Mouse (Mus musculus): ENCODE results near the gene F11r.

GRCm38 (mm10) chr1:171412446-171412845 lies 24.9 kb upstream of the F11r start:
- TF ChIP-seq BHLHE40 (IDR thresholded peaks at IDR 0.05; ENCODE audit: borderline replicate concordance, low read depth, low read length): no peak
- no peak for TF ChIP-seq USF1 (IDR thresholded peaks at IDR 0.05; ENCODE audit: low read depth, low read length)
- no peak for TF ChIP-seq TAL1 (IDR thresholded peaks at IDR 0.05; ENCODE audit: low read length)
- no peak for TF ChIP-seq CTCF (IDR thresholded peaks at IDR 0.05 in 2 of 3, conservative IDR thresholded peaks at IDR 0.05 in 1 of 3; ENCODE audit: control insufficient read depth in 1 of 3, insufficient read depth in 1 of 3, low read depth in 2 of 3, low read length in 3 of 3, poor library complexity in 1 of 3, severe bottlenecking in 1 of 3)
- TF ChIP-seq POLR2A (IDR thresholded peaks at IDR 0.05; ENCODE audit: control insufficient read depth in 1 of 2, insufficient read depth in 1 of 2, low read depth in 1 of 2, low read length in 2 of 2, poor library complexity in 1 of 2): no peak

All from MEL (cell line).